Mouse (Mus musculus) thymus, adult 2 months (tissue): ENCODE data around the gene Sowahb.

Source experiments
- CTCF ChIP-seq: fragments of 200-500 bp; IDR thresholded peaks from 2 replicates; pipeline ENCODE4 v1.5.1; 2012; ENCODE audit warnings: mild to moderate bottlenecking, control low read depth, low read length, moderate library complexity, borderline replicate concordance; ENCODE audit not compliant: control insufficient read depth, poor library complexity, insufficient read depth; ENCODE audit errors: extremely low read depth
- POLR2A ChIP-seq: fragments of 200-500 bp; IDR thresholded peaks from 2 replicates; pipeline ENCODE4 v1.6.1; 2012; ENCODE audit warnings: mild to moderate bottlenecking, low read length, control low read depth, moderate library complexity; ENCODE audit not compliant: control insufficient read depth, poor library complexity, insufficient read depth; ENCODE audit errors: extremely low read depth

DNA sequence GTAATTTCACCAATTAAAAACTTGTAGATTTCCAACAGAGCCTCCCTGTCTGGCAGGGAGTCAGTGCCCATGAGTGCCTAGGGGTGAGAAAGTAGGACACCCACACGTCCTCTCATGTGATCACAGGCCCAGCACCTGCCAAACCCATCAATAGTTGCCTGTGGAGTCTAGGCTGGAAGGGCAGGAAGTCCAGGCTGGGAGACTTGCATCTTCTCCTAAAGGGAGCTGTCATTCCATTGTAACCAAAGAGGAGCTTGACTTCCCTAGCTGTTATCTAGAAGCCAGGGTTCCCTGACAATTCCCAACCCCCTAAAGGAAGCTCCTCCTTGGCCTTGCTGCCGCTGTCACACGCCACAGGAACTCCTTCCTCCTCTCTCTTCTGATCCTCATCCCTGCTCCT lies 14.0 kb downstream of the Sowahb start:
- TF ChIP-seq CTCF (no peak), POLR2A (no peak)
